Mouse (Mus musculus) intestine, embryonic 14.5 days (tissue): ENCODE data around the gene Cldn34b2. TPM values are rescaled to one million over a fixed set of nuclear protein-coding genes. Genes with fewer than 3 reads are reported as not detected.
"Not testable (repeated sequence)": the region's sequence is repeated elsewhere in the genome, so short reads cannot be mapped to it uniquely, and the experiment has no call there.

Experiments used
- ATAC-seq: fragments of 200-750 bp; cut with Nextera tagmentation; replicated peaks from 2 replicates; pipeline ENCODE4 v1.8.0; 2017; ENCODE audit warnings: low read depth, moderate number of reproducible peaks, moderate TSS enrichment, moderate library complexity; ENCODE audit not compliant: low FRiP score, low TSS enrichment
- DNase-seq: peaks from one replicate; pipeline ENCODE4 v3.0.0-alpha.2; 2018; ENCODE audit warnings: low spot score
- H3K27ac ChIP-seq: fragments of 300-500 bp; sonication (generic); 2 replicates; pipeline ENCODE4 v1.5.1; 2014; ENCODE audit warnings: low read depth, mild to moderate bottlenecking, control low read depth
- H3K27me3 ChIP-seq: fragments of 300-500 bp; sonication (generic); replicated peaks from 2 replicates; pipeline ENCODE4 v1.6.1; 2014; ENCODE audit warnings: low read length, control low read depth; ENCODE audit not compliant: control insufficient read depth, insufficient read depth
- H3K36me3 ChIP-seq: fragments of 300-500 bp; sonication (generic); 2 replicates; pipeline ENCODE4 v1.6.1; 2014; ENCODE audit warnings: low read length, control low read depth; ENCODE audit not compliant: control insufficient read depth, insufficient read depth
- H3K4me1 ChIP-seq: fragments of 300-500 bp; sonication (generic); replicated peaks from 2 replicates; pipeline ENCODE4 v1.6.1; 2014; ENCODE audit warnings: low read length, control low read depth, mixed read lengths; ENCODE audit not compliant: control insufficient read depth, insufficient read depth
- H3K4me2 ChIP-seq: fragments of 300-500 bp; sonication (generic); 2 replicates; pipeline ENCODE4 v1.6.1; 2014; ENCODE audit warnings: low read length
- H3K4me3 ChIP-seq: fragments of 300-500 bp; sonication (generic); 2 replicates; pipeline ENCODE4 v1.5.1; 2014; ENCODE audit warnings: low read depth, low read length, control low read depth, mixed read lengths
- H3K9ac ChIP-seq: fragments of 300-500 bp; sonication (generic); 2 replicates; pipeline ENCODE4 v1.6.1; 2014; ENCODE audit warnings: mild to moderate bottlenecking, low read length
- H3K9me3 ChIP-seq: fragments of 300-500 bp; sonication (generic); 2 replicates; pipeline ENCODE4 v1.6.1; 2016; ENCODE audit warnings: low read length, control low read depth; ENCODE audit not compliant: control insufficient read depth
- WGBS: fragments of 180-500 bp; shearing (Covaris S2); extraction: QIAGEN DNeasy Blood & Tissue Kit; methylation state at CpG from one replicate; pipeline ENCODE4 v1.1.7; 2014; 5-methylcytosine and 5-hydroxymethylcytosine counted together
- polyA plus RNA-seq: library from polyadenylated mRNA; unstranded; fragments of >200 nt; fragmentation: Nextera tagmentation; extraction: Ambion mirVana; gene quantifications from 2 replicates; pipeline ENCODE4 v1.2.1, GENCODE M21; 2014

Gene Cldn34b2
- polyA plus RNA-seq, 1 experiment from 2014 or later, result not detected

- H3K27ac ChIP-seq, result no peak overlapping the region
- ATAC-seq (no peak), DNase-seq (no peak)
- no peaks in the 10 kb centered on the region for H3K36me3 ChIP-seq
- H3K4me2 ChIP-seq, result no peak overlapping the region
- 71% methylated on average over 1 of the region's 1 CpGs for WGBS
- no peaks in the 10 kb centered on the region for H3K9me3 ChIP-seq
- H3K4me3 ChIP-seq, result no peak overlapping the region
- no peaks in the 10 kb centered on the region for H3K4me1 ChIP-seq
- H3K9ac ChIP-seq, result no peak overlapping the region
- H3K27me3 ChIP-seq, result no peaks in the 10 kb centered on the region
Measured at GRCm38 (mm10) chrX:155163553-155163952, 35.3 kb upstream of the Cldn34b2 start.

- Histone ChIP-seq H3K4me3 (no peak overlapping the region), H3K27ac (no peak overlapping the region), H3K9me3 (no peaks in the 10 kb centered on the region), H3K4me1 (no peaks in the 10 kb centered on the region), H3K4me2 (no peak overlapping the region), H3K9ac (no peak overlapping the region), H3K27me3 (no peaks in the 10 kb centered on the region), H3K36me3 (no peaks in the 10 kb centered on the region)
- ATAC-seq (peak; percentile 71; the same call in 1 of the 2 replicates), DNase-seq (no peak)
- WGBS, result 65% methylated on average over 1 of the region's 1 CpGs
Measured at GRCm38 (mm10) chrX:155151868-155152267, 23.7 kb upstream of the Cldn34b2 start.

GRCm38 (mm10) chrX:155144718-155145117, 16.5 kb upstream of the Cldn34b2 start:
- H3K27me3 ChIP-seq, result no peaks in the 10 kb centered on the region
- no peaks in the 10 kb centered on the region for H3K9me3 ChIP-seq
- no peak overlapping the region for H3K27ac ChIP-seq
- 12% methylated on average over 3 of the region's 3 CpGs for WGBS
- no peak overlapping the region for H3K4me2 ChIP-seq
- H3K4me1 ChIP-seq, result no peaks in the 10 kb centered on the region
- DNase-seq (peak; percentile 56), ATAC-seq (0 out of 2 replicates have a peak, but pooled peaks have one; percentile 27)
- H3K9ac ChIP-seq, result no peak overlapping the region
- no peaks in the 10 kb centered on the region for H3K36me3 ChIP-seq
- no peak overlapping the region for H3K4me3 ChIP-seq

- Histone ChIP-seq H3K4me3 (no peak overlapping the region), H3K9ac (no peak overlapping the region), H3K4me2 (no peak overlapping the region), H3K4me1 (no peaks in the 10 kb centered on the region), H3K36me3 (no peaks in the 10 kb centered on the region), H3K9me3 (no peaks in the 10 kb centered on the region), H3K27me3 (no peaks in the 10 kb centered on the region), H3K27ac (no peak overlapping the region)
- no peak for DNase-seq
- no peak for ATAC-seq
Measured at GRCm38 (mm10) chrX:155098024-155098423, 30.2 kb downstream of the Cldn34b2 start.

GRCm38 (mm10) chrX:155093566-155093965, 34.6 kb downstream of the Cldn34b2 start, which contains the start of gene Magea2:
Magea2 (minus strand) TSS chrX:155093666.
- not testable (repeated sequence) for H3K9me3 ChIP-seq, DNase-seq, H3K4me3 ChIP-seq, H3K4me1 ChIP-seq, H3K27ac ChIP-seq, H3K27me3 ChIP-seq, H3K36me3 ChIP-seq, H3K9ac ChIP-seq, H3K4me2 ChIP-seq, ATAC-seq
- 93% methylated on average over 2 of the region's 4 CpGs for WGBS

- H3K27me3 ChIP-seq, DNase-seq, H3K4me2 ChIP-seq, ATAC-seq, H3K4me3 ChIP-seq, H3K9ac ChIP-seq, H3K4me1 ChIP-seq, H3K27ac ChIP-seq, H3K9me3 ChIP-seq, H3K36me3 ChIP-seq: not testable (repeated sequence)
- no CpG with 5 or more reads among the region's 2 CpGs for WGBS
Measured at GRCm38 (mm10) chrX:155089693-155090092, 38.5 kb downstream of the Cldn34b2 start, which contains the start of gene Magea1. Magea1 (minus strand) TSS chrX:155089793.

Other genes with a start within 250 kb of the Cldn34b2 start
- not detected in 2 replicates for gene Cldn34b1, start 238.1 kb downstream of the Cldn34b2 start, polyA plus RNA-seq
- gene Magea6, start 192.4 kb downstream of the Cldn34b2 start, polyA plus RNA-seq, result not detected in 2 replicates
- not detected in 2 replicates for gene Magea3, start 178.9 kb downstream of the Cldn34b2 start, polyA plus RNA-seq
- gene Magea8, start 132.6 kb downstream of the Cldn34b2 start, polyA plus RNA-seq, result not detected in 2 replicates
- gene Magea5, start 65.3 kb downstream of the Cldn34b2 start, polyA plus RNA-seq, result not detected in 2 replicates
- gene Magea1, start 38.6 kb downstream of the Cldn34b2 start, polyA plus RNA-seq, result not detected in 2 replicates
- gene Magea2, start 34.7 kb downstream of the Cldn34b2 start, polyA plus RNA-seq, result not detected in 2 replicates
- gene Sat1, start 88.0 kb upstream of the Cldn34b2 start, polyA plus RNA-seq, result 182 and 187 TPM in 2 replicates
- gene Acot9, start 134.0 kb upstream of the Cldn34b2 start, polyA plus RNA-seq, result 30.7 and 33.7 TPM in 2 replicates
- gene Prdx4, start 212.3 kb upstream of the Cldn34b2 start, polyA plus RNA-seq, result 269 and 282 TPM in 2 replicates